Mouse (Mus musculus) left cerebral cortex, postnatal 10 days (tissue): Measurements from ENCODE around the gene BC005537. TPM values are rescaled to one million over a fixed set of nuclear protein-coding genes. Genes with fewer than 3 reads are reported as not detected.
"Not testable (repeated sequence)": the region's sequence is repeated elsewhere in the genome, so short reads cannot be mapped to it uniquely, and the experiment has no call there.

Experiments
- DNase-seq, 2 experiments: peaks; one replicate each; pipeline ENCODE4 v3.0.0; 2021 to 2022; ENCODE audit warnings: low spot score in 2 of 2, mixed read lengths in 1 of 2; ENCODE audit errors: extremely low spot score in 1 of 2
- intact Hi-C: fragments of 180-260 bp; cut with DNase I; formaldehyde crosslinking; loops from one replicate; pipeline ENCODE4 v1.15.1; 2025
- total RNA-seq, 2 experiments: library from RNA; stranded (reverse); gene quantifications; 2 replicates each; pipeline ENCODE4 v1.2.3; 2021

The BC005537 gene
- total RNA-seq, 2 experiments from 2014 or later, result 224 TPM

DNA sequence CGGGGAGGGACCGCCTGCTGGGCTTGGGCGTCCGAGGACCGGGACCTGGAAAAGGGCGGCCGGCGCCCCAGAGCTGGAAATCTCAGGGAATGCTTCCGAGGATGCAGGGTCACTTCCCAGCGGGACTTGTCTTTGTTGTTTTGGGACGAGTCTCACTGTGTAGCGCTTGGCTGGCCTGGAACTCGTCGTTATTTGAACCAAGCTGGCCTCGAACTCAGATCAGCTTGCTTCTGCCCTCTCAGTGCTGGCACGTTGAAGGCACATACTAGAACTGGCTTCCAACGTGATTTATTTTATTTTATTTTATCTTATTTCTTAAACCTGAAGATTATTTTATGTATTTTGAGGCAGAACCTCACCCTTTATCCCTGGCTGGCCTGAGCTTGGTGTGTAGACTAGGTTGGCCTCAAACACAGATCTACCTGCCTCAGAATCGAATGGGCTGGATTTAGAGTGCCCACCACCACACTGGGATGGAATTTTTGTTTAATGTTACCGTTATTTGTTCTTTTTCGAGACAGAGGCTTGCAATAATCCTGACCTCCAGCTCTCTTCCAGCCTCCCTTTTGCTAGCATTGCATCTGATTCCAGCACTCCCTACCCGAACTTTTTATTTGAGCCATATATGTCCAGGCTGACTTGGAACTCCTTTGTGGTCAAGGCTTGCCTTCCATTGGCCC, 30.8 kb downstream of the BC005537 start:
- no peak for DNase-seq
- intact Hi-C loops, result no loop called here

DNA sequence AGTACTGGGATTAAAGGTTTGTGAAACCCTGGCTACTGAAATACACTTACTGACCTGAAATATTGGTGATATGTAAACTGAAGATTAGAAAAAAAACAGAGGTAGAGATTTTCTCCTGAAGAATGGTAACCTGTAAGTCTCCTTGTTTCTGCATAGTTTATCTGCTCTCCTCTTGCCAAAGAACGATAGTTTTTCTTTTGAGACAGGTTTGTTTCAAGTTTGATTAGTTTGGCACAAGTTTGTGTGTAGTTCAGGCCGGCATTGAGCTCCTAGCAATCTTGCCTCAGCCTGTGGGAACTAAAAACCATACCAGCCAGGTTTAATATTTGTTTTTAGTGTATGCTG, 31.3 kb downstream of the BC005537 start:
- intact Hi-C loops, result no loop called here
- no peak for DNase-seq

DNA sequence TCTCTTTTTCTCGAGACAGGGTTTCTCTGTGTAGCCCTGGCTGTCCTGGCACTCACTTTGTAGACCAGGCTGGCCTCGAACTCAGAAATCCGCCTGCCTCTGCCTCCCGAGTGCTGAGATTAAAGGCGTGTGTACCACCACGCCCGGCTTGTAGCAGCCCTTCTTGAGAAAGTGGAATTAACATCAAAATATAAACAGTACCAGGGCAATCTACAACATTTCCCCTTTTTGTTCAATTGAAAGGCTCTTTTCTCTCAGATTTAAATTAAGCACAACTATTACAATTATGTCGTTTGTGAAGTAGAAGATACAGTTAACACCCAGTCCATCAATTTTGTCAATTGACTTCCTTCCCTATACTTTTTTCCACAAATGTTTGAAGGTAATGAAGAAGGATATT, 36.3 kb downstream of the BC005537 start:
- DNase-seq, intact Hi-C loops: not testable (repeated sequence)

DNA sequence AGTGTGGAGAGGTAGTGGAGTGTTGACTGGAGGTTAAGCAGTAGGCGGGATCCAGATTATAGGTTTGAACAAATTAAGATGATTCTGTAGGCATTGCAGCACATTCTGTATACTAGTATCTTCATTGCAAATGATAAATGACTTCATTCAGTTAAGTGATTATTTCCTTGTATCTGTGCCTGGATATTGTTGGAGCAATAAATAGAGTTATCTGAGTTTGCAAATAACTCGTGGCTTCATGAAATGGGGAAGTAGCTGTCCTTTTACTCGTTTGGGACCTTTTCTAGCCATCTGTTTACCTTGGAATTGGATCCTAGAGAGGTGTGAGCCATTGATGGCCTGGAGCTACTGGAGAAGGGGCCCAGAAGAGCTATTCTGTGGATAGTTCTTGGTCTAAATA, 38.4 kb downstream of the BC005537 start:
- intact Hi-C loops, result no loop called here
- no peak for DNase-seq

DNA sequence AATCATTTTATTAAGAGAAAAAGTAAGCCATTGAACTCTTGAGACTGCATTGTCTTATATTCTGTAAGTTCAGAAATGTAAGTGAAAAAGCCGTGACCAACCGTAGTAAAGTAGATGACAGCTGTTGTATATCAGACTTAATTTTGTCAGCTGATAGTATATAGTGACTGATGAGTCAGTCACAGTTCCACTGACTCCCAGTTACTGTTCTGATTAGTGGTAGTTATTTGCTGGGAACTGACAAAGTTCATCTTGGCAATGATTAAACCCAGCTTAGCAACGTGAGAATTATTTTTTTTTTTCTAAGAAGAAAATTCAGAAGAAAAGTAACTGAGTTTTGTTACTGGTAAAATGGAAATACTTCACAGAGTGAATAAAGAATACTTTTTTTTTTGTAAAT, 40.2 kb downstream of the BC005537 start:
- intact Hi-C loops, result no loop called here
- no peak for DNase-seq

DNA sequence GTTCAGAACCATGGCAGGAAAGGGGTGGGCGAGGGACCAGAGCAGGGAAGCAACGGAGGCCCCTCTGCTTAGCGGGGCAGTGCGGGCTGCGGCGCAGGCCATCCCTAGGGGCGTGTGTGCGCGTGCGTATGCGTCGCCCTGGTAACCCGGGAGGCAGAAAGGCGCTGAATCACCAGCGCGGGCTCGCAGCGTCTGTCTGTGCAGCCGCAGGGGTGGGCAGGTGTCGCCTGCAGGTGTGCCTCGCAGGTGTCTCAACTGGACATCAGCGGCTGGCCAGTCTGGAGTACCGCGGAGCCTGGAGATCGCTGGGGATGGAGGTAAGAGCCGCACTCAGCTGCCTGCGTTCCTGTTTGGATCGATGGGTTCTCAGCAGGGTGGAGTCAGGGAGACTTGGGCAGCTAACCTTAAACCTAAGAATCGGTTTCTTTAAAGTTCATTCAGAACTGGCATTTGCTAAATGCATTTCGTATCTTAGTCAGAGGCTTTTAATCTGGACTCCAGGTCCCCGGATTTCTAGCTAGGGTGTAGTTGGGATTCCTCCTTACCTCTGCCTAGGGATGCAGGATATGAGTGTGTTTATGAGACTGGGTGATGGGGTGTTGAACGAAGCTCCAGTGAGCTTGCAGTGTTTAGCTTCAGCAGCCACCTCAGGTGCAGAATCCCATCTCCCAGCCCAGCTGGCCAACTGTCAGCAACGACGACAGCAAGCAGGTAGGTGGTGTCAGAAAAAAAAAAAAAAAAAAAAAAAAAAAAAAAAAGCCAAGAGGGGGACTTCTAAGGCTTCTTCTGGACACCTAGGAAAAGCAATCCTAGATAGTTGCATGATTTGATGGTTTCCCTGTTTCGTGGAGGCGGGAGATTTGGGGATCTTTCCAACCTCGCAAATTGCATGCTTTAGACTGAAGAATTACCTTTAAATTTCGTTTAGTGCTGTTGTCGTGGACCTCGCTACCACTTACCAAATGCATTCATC, 43.8 kb downstream of the BC005537 start, which contains the start of gene D130043K22Rik:
Gene D130043K22Rik (plus strand): TSS at position 153 of the 973 bp plus-strand sequence.
- peak; percentile 45 to 68 for DNase-seq
- intact Hi-C loops, result no loop called here

DNA sequence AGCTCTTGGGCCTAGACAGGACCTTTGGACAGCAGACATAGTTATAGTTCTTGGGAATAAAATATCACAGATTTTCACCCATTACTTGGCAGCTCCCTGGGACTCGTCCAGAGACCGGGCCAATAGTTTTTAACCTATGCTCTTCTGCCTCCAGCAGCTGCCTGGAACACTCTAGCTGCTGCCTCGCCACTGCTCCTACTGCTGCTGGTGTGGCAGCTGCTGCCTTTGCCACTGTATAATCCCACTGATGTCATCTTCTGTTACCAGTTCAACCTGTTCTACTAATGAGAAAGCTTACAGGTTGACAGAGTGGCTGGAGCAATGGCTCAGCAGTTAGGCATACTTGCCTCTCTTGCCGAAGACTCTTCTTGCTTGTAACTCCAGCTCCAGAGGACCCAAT, 47.9 kb downstream of the BC005537 start:
- intact Hi-C loops, result no loop called here
- no peak for DNase-seq

DNA sequence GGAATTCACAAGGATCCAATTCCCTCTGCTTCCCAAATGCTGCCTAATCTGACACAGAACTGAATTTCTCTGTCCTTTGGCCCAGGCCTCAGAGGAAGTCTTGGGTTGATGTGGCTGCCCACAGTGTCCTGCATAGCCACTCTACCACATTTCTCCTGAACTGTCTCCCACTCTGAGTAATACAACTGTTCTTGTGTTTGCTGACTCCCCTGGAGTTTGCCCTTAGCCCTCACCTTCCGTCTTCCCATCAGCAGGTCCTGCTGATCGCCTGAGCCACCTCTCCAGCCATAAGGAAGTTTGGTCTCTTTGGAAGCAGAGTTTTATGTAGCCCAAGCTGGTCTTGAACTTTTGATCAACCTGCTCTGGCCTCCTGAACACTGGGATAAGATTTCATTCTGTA, 50.5 kb downstream of the BC005537 start:
- no peak for DNase-seq

DNA sequence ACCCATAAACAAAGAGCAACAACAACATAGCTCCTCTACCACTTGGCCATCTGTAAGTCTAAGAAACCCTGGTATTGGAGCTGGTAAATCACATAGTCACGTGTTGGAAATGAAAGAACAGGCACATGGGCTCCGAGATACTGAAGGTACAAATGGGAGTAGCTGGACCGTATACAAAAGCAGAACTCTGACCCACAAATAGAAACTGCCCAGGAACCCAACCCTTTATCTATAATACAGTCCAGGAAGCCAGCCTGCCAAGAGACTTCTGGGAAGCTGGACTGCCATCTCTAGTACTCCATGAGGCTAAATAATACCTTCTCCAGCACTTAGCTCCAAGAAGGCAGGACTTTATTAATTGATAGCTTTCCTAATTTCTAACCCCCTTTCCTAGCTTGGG, 51.1 kb downstream of the BC005537 start:
- intact Hi-C loops, result no loop called here
- DNase-seq, result no peak

More for the DNA sequence above, 50.5 kb downstream of the BC005537 start:
- intact Hi-C loops, result no loop called here

DNA sequence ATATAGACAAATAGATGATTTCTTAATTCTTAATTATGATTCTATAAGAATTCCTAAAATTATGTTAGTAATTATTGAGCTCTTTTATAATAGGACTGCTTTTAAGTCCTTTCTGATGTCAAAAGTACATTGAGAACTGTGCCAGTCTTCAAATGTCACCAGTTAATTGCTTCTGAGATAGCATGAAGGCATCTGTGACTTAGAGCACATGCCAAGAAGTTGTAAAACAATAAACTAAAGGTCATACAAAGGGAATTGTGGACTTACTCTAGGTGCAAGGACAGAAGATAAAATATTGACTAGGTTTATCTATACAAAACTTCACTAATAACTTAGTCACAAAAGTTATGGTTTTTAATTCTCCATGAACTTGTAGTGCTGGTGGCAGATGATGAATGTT, 57.7 kb downstream of the BC005537 start:
- intact Hi-C loops, result no loop called here
- DNase-seq, result no peak

DNA sequence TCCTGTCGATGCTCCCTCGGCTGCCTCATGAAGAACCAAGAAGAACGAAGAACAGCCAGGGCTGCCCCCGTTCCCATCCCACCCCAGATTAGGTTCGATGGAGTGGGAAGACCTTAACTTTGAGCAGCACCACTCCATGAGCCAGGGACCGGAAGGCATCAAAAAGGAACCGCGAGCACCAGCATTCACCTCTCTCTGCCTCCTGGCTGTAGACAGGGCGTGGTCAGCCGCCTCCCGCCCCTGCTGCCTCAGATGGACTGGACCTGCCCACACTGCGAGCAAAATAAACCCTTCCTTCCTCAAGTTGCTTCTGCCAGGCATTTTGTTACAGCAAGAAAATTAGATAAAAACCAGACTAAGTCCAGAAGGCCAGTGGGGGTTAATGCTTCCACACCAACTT, 59.6 kb downstream of the BC005537 start:
- intact Hi-C loops, result no loop called here

DNA sequence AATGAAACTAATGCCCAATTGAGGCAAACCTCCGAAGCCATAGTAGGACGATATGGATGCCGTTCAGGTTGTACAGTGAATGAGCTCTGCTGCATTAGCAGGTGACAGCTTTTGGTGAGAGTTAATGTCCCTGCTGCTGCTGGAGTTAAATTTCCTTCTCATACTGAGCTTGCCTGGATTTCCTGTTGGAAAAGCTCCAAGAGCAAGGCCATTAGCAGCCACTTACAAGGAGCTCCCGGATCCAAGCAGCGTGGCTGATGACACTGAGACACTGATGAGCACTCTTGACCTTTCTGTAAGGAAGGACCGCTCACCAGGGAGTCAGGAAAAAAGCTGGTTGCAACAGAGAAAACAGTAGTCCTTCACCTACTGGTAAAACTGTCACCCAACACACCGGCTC, 60.6 kb downstream of the BC005537 start:
- intact Hi-C loops, result no loop called here
- no peak for DNase-seq

More for the DNA sequence above, 59.6 kb downstream of the BC005537 start:
- DNase-seq, result no peak

DNA sequence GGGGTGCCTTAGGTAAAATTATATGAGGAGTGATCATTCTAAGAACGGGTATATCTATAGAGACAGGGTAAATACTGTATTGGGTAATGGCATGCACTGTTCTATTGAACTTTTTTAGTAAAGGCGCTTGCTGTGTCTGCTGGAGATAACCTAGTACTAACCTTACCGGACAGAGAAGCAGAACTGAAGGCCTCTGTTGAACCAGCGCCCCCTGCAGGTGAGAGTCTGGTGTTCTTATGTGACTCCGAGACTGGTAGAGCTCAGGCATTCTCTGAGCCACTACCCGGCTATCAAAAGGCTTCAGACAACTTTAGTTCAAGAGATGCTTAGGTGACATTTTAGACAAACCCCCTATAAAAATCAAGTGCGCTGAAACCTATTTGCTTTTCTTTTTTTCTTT, 61.1 kb downstream of the BC005537 start:
- DNase-seq, result peak in 1 of 2 experiments; percentile 57
- intact Hi-C loops, result no loop called here

Other genes starting within 250 kb of the BC005537 start
- 10 to 100 TPM; 69.2 to 71.9 TPM for gene Ripor2, start 219.5 kb upstream of the BC005537 start, total RNA-seq
- gene Armh2, start 60.4 kb upstream of the BC005537 start, total RNA-seq, result not detected
- gene Gmnn, start 39.7 kb upstream of the BC005537 start, total RNA-seq, result 1 to 10 TPM; 3.8 to 4.0 TPM
- 10 to 100 TPM; 42.0 to 49.5 TPM for gene Acot13, start 29.9 kb downstream of the BC005537 start, total RNA-seq
- 10 to 100 TPM; 21.5 to 22.4 TPM for gene Tdp2, start 30.0 kb downstream of the BC005537 start, total RNA-seq
- 10 to 100 TPM; 30.4 to 33.3 TPM for gene D130043K22Rik, start 43.5 kb downstream of the BC005537 start, total RNA-seq
- gene Aldh5a1, start 136.0 kb downstream of the BC005537 start, total RNA-seq, result 10 to 100 TPM; 67.4 to 67.6 TPM
- gene Gpld1, start 141.5 kb downstream of the BC005537 start, total RNA-seq, result 10 to 100 TPM in 1 of 2 experiments, 1 to 10 TPM in 1; 7.8 to 11.8 TPM
- gene Mrs2, start 218.7 kb downstream of the BC005537 start, total RNA-seq, result 10 to 100 TPM; 45.9 to 46.9 TPM